Mouse (Mus musculus) layer of hippocampus, adult 6 months (tissue): Measurements from ENCODE around the gene Meis3. TPM values are rescaled to one million over a fixed set of nuclear protein-coding genes. Genes with fewer than 3 reads are reported as not detected.

Source experiments
- long read RNA-seq, 2 experiments: library from polyadenylated mRNA; unstranded; transcript quantifications; one replicate each; pipeline ENCODE4 v2.0.0; 2019 to 2020
- polyA plus RNA-seq: library from polyadenylated mRNA; unstranded; fragments of <200 nt; fragmentation: Nextera tagmentation; gene quantifications from 2 replicates; pipeline ENCODE4 v1.2.3, GENCODE M21; 2021

Meis3 gene
- polyA plus RNA-seq, result 25.3 and 29.2 TPM in 2 replicates
- long read RNA-seq, experiment 1, transcript Meis3-201 (13 exons, 1,731 nt), result major isoform, 30 of 58 reads
- long read RNA-seq, experiment 1, partial matches to known transcripts, result 6 of 58 reads
- long read RNA-seq, experiment 1, other reads (novel, unspliced or antisense), result 22 of 58 reads
- long read RNA-seq, experiment 2, transcript Meis3-205 (13 exons, 1,839 nt), result minor isoform, 12 of 227 reads
- long read RNA-seq, experiment 2, transcript Meis3-201 (13 exons, 1,731 nt), result major isoform, 97 of 227 reads
- long read RNA-seq, experiment 2, partial matches to known transcripts, result 44 of 227 reads
- long read RNA-seq, experiment 2, other reads (novel, unspliced or antisense), result 71 of 227 reads

GRCm38 (mm10) chr7:16174597-16175541, at the start of gene Meis3:
Meis3 (plus strand) TSS chr7:16175090.

GRCm38 (mm10) chr7:16129421-16129845, 45.5 kb upstream of the Meis3 start, which contains the start of gene Slc8a2:
Slc8a2 (plus strand) TSS chr7:16129826.

GRCm38 (mm10) chr7:16221582-16222272, 46.8 kb downstream of the Meis3 start, which contains the start of gene Dhx34:
Dhx34 (minus strand) TSS chr7:16222037.

Other genes with a start within 250 kb of the Meis3 start
- gene Nop53, start 229.0 kb upstream of the Meis3 start, polyA plus RNA-seq, result 179 and 201 TPM in 2 replicates
- gene Ehd2, start 207.5 kb upstream of the Meis3 start, polyA plus RNA-seq, result 1.9 and 2.9 TPM in 2 replicates
- 5.3 and 6.6 TPM in 2 replicates for gene Bicra, start 127.2 kb upstream of the Meis3 start, polyA plus RNA-seq
- gene Zfp541, start 113.3 kb upstream of the Meis3 start, polyA plus RNA-seq, result 0.05 and 0.08 TPM in 2 replicates
- gene Napa, start 76.6 kb upstream of the Meis3 start, polyA plus RNA-seq, result 362 and 371 TPM in 2 replicates
- gene Kptn, start 55.2 kb upstream of the Meis3 start, polyA plus RNA-seq, result 21.4 and 21.8 TPM in 2 replicates
- gene Slc8a2, start 45.3 kb upstream of the Meis3 start, polyA plus RNA-seq, result 26.5 and 27.3 TPM in 2 replicates
- 4.8 and 5.4 TPM in 2 replicates for gene Dhx34, start 46.9 kb downstream of the Meis3 start, polyA plus RNA-seq
- 0.65 and 0.70 TPM in 2 replicates for gene C5ar2, start 69.1 kb downstream of the Meis3 start, polyA plus RNA-seq
- gene C5ar1, start 84.5 kb downstream of the Meis3 start, polyA plus RNA-seq, result 1.2 and 1.5 TPM in 2 replicates
- gene Inafm1, start 98.5 kb downstream of the Meis3 start, polyA plus RNA-seq, result 31.3 and 36.8 TPM in 2 replicates
- 4.6 and 6.0 TPM in 2 replicates for gene Ccdc9, start 111.7 kb downstream of the Meis3 start, polyA plus RNA-seq
- gene Bbc3, start 133.3 kb downstream of the Meis3 start, polyA plus RNA-seq, result 2.5 and 3.9 TPM in 2 replicates
- gene Sae1, start 212.7 kb downstream of the Meis3 start, polyA plus RNA-seq, result 142 and 146 TPM in 2 replicates
- 3.7 and 4.5 TPM in 2 replicates for gene Zc3h4, start 225.8 kb downstream of the Meis3 start, polyA plus RNA-seq